In genomic region chr11:72032091-72032490, GRCm38 (mm10) we compare ENCODE assay signal across 22 mouse cellular contexts. TPM values are rescaled to one million over a fixed set of nuclear protein-coding genes. Genes with fewer than 3 reads are reported as not detected.
DNase-seq lines count a peak whose midpoint lies in the region; ATAC-seq and TF ChIP-seq lines count a peak whose summit lies in the region.
"Had no signal": no experiment of that assay in that cellular context is flagged by ENCODE, and none has a peak within 500 bp of the region (broad histone marks: within the 10 kb centered on the region; RNA-seq: fewer than 3 reads in every experiment).

No protein-coding gene starts in this region.

- H3K27me3 ChIP-seq in myocyte (ENCODE audit: control insufficient read depth, insufficient read depth, insufficient read length), result peaks cover 23% of the 10 kb centered on the region

- no peak for TF ChIP-seq POLR2A in myocyte (IDR thresholded peaks at IDR 0.05; ENCODE audit: insufficient read length, low read depth)

- no peaks in the 10 kb centered on the region for H3K79me2 ChIP-seq in myocyte (ENCODE audit: control insufficient read depth, insufficient read depth)

- no peaks in the 10 kb centered on the region for H3K36me3 ChIP-seq in myocyte (ENCODE audit: control insufficient read depth, insufficient read depth)
- H3K36me3 ChIP-seq: G1E had no signal

- peak overlapping the region; percentile 27 for H3K4me2 ChIP-seq in myocyte (ENCODE audit: low read depth)

- ATAC-seq in megakaryocyte, adult 5-6 weeks (ENCODE audit: poor library complexity, severe bottlenecking), result no peak
- ATAC-seq: activated CD4-positive, CD25-positive, alpha-beta regulatory T cell, adult 4 months; CD4-positive, CD25-positive, alpha-beta regulatory T cell, adult 4 months; Patski had no signal

- no peak overlapping the region for H3K4me3 ChIP-seq in myocyte

- no peak overlapping the region for H3ac ChIP-seq in myocyte (ENCODE audit: control insufficient read depth, insufficient read length)

- DNase-seq in retina, adult 2 months (ENCODE audit: low read depth, low spot score), result peak; percentile 87
- DNase-seq in retina, embryonic 14.5 days (ENCODE audit: low spot score), result no peak
- peak; percentile 33 for DNase-seq in ZHBTc4 (ENCODE audit: low read depth, low spot score)
- peak; percentile 65 for DNase-seq in retina, postnatal 1 day
- no peak for DNase-seq in liver
- no peak for DNase-seq in natural killer cell, adult 2 months (ENCODE audit: low spot score in 2 of 2)
- DNase-seq: adrenal gland, adult 2 months; adrenal gland, adult 8-10 months; adrenal gland, postnatal 10 days; adrenal gland, postnatal 25 days; adrenal gland, postnatal 36 days; B cell, adult 2 months; cerebellum, adult 11 months; cerebellum, adult 11-12 months; cerebellum, adult 18-20 months had no signal

TF ChIP-seq in myocyte, 11 proteins besides CTCF, POLR2A, EP300 and RAD21:
- TF ChIP-seq MAX (IDR thresholded peaks at IDR 0.05; ENCODE audit: low read depth), result no peak
- TF ChIP-seq MYOD1 (IDR thresholded peaks at IDR 0.05; ENCODE audit: control insufficient read depth in 1 of 3, insufficient read length in 2 of 3, low read depth in 2 of 3), result peak in 1 of 3 experiments; percentile 28
- no peak for TF ChIP-seq MYOG (IDR thresholded peaks at IDR 0.05; ENCODE audit: control insufficient read depth in 1 of 3, insufficient read depth in 1 of 3, insufficient read length in 2 of 3, low read depth in 2 of 3)
- TF ChIP-seq E2F4 (IDR thresholded peaks at IDR 0.05; ENCODE audit: insufficient read depth), result no peak
- no peak for TF ChIP-seq USF1 (IDR thresholded peaks at IDR 0.05; ENCODE audit: low read depth)
TF ChIP-seq in myocyte: peak in this region for 1.

RNA-seq across cellular contexts. Expression of gene Aipl1, which starts 5.2 kb away (rescaled TPM):
- polyA plus RNA-seq in myocyte (2012; fragmentation: generic; extraction: Trizol), result 0.38 TPM
- total RNA-seq in megakaryocyte, adult 5-6 weeks (2015), result 0.29 and 0.93 TPM in 2 replicates
- total RNA-seq in megakaryocyte, adult 5-6 weeks (2017), result 0.37 and 0.77 TPM in 2 replicates
- total RNA-seq: adrenal gland, adult 18-20 months; adrenal gland, adult 2 months; adrenal gland, adult 8-10 months; adrenal gland, postnatal 36 days had no signal
- polyA plus RNA-seq: CD4-positive, CD25-positive, alpha-beta regulatory T cell, adult 4 months; G1E had no signal

RNA-seq across cellular contexts. Expression of gene Pimreg, which starts 9.7 kb away (rescaled TPM):
- polyA plus RNA-seq in myocyte (2012; fragmentation: generic; extraction: Trizol), result 77.9 TPM
- total RNA-seq in megakaryocyte, adult 5-6 weeks (2015), result 34.0 and 34.1 TPM in 2 replicates
- 16.3 and 17.2 TPM in 2 replicates for total RNA-seq in megakaryocyte, adult 5-6 weeks (2017)
- total RNA-seq: G1E had no signal
- polyA plus RNA-seq: G1E had no signal

Comparison
In these comparisons a context has a peak if more than half of its experiments do, and no peak if none do; other contexts are left out.
1. DNase-seq: peak in retina, adult 2 months (single experiment), ZHBTc4 (single experiment) and retina, postnatal 1 day (single experiment); none in retina, embryonic 14.5 days (single experiment), liver (single experiment) and natural killer cell, adult 2 months (0 of 2).